Mouse (Mus musculus): ENCODE results near the gene Tnfsf12. TPM values are rescaled to one million over a fixed set of nuclear protein-coding genes. Genes with fewer than 3 reads are reported as not detected.

The Tnfsf12 gene
- total and polyA plus RNA-seq, 3 experiments: 18.4 to 32.0 (median 21.9) TPM

- 36% methylated on average over 1 of the region's 1 CpGs for WGBS
- H3K4me3 ChIP-seq: no peak overlapping the region
- TF ChIP-seq CTCF (IDR thresholded peaks at IDR 0.05): no peak
- no peak for TF ChIP-seq EP300 (IDR thresholded peaks at IDR 0.05; ENCODE audit: insufficient read depth, low read depth, low read length)
- TF ChIP-seq POLR2A (IDR thresholded peaks at IDR 0.05; ENCODE audit: insufficient read depth, low read depth, low read length): no peak
- H3K9ac ChIP-seq (ENCODE audit: low read depth, low read length): no peak overlapping the region
- H3K27ac ChIP-seq: no peak overlapping the region
- H3K36me3 ChIP-seq (ENCODE audit: control insufficient read depth, insufficient read depth, low read length): no peaks in the 10 kb centered on the region
- DNase-seq: no peak
- H3K27me3 ChIP-seq (ENCODE audit: control insufficient read depth, insufficient read depth, low read length): no peaks in the 10 kb centered on the region
- no peaks in the 10 kb centered on the region for H3K79me2 ChIP-seq (replicated peaks; ENCODE audit: control insufficient read depth, insufficient read depth, low read length)
- intact Hi-C loops (cut with DNase I): no loop called here
- H3K4me1 ChIP-seq (ENCODE audit: control insufficient read depth, insufficient read depth, low read length): peaks cover 1% of the 10 kb centered on the region; the same call in 1 of the 2 replicates
These were observed 3.9 kb upstream of the Tnfsf12 start for GRCm38 (mm10) chr11:69699595-69699994.

GRCm38 (mm10) chr11:69698574-69698973 is 2.9 kb upstream of the Tnfsf12 start:
- H3K27ac ChIP-seq: no peak overlapping the region
- no peak overlapping the region for H3K4me3 ChIP-seq
- H3K27me3 ChIP-seq (ENCODE audit: control insufficient read depth, insufficient read depth, low read length): no peaks in the 10 kb centered on the region
- 68% methylated on average over 5 of the region's 5 CpGs for WGBS
- no peak overlapping the region for H3K9ac ChIP-seq (ENCODE audit: low read depth, low read length)
- TF ChIP-seq POLR2A (IDR thresholded peaks at IDR 0.05; ENCODE audit: insufficient read depth, low read depth, low read length): no peak
- no peak for TF ChIP-seq EP300 (IDR thresholded peaks at IDR 0.05; ENCODE audit: insufficient read depth, low read depth, low read length)
- peak; percentile 35 for TF ChIP-seq CTCF (IDR thresholded peaks at IDR 0.05)
- no peak for DNase-seq
- intact Hi-C loops (cut with DNase I): no loop called here
- H3K4me1 ChIP-seq (ENCODE audit: control insufficient read depth, insufficient read depth, low read length): peaks cover 3% of the 10 kb centered on the region
- H3K79me2 ChIP-seq (replicated peaks; ENCODE audit: control insufficient read depth, insufficient read depth, low read length): no peaks in the 10 kb centered on the region
- no peaks in the 10 kb centered on the region for H3K36me3 ChIP-seq (ENCODE audit: control insufficient read depth, insufficient read depth, low read length)

GRCm38 (mm10) chr11:69697396-69697795 is 1.7 kb upstream of the Tnfsf12 start:
- no peak overlapping the region for H3K9ac ChIP-seq (ENCODE audit: low read depth, low read length)
- no peak overlapping the region for H3K4me3 ChIP-seq
- TF ChIP-seq POLR2A (IDR thresholded peaks at IDR 0.05; ENCODE audit: insufficient read depth, low read depth, low read length) (no peak), CTCF (IDR thresholded peaks at IDR 0.05) (no peak), EP300 (IDR thresholded peaks at IDR 0.05; ENCODE audit: insufficient read depth, low read depth, low read length) (no peak)
- DNase-seq: no peak
- H3K4me1 ChIP-seq (ENCODE audit: control insufficient read depth, insufficient read depth, low read length): peaks cover 7% of the 10 kb centered on the region
- 76% methylated on average over 3 of the region's 3 CpGs for WGBS
- no peaks in the 10 kb centered on the region for H3K36me3 ChIP-seq (ENCODE audit: control insufficient read depth, insufficient read depth, low read length)
- no peaks in the 10 kb centered on the region for H3K79me2 ChIP-seq (replicated peaks; ENCODE audit: control insufficient read depth, insufficient read depth, low read length)
- intact Hi-C loops (cut with DNase I): no loop called here
- H3K27me3 ChIP-seq (ENCODE audit: control insufficient read depth, insufficient read depth, low read length): no peaks in the 10 kb centered on the region
- no peak overlapping the region for H3K27ac ChIP-seq

GRCm38 (mm10) chr11:69695046-69695360 is 646 bp downstream of the Tnfsf12 start:
- Histone ChIP-seq H3K79me2 (replicated peaks; ENCODE audit: control insufficient read depth, insufficient read depth, low read length) (no peaks in the 10 kb centered on the region), H3K36me3 (ENCODE audit: control insufficient read depth, insufficient read depth, low read length) (no peaks in the 10 kb centered on the region), H3K4me3 (peak overlapping the region; percentile 72), H3K27me3 (ENCODE audit: control insufficient read depth, insufficient read depth, low read length) (no peaks in the 10 kb centered on the region), H3K27ac (peak overlapping the region; percentile 95), H3K4me1 (ENCODE audit: control insufficient read depth, insufficient read depth, low read length) (peaks cover 7% of the 10 kb centered on the region), H3K9ac (ENCODE audit: low read depth, low read length) (peak overlapping the region; percentile 88)
- 27% methylated on average over 6 of the region's 6 CpGs for WGBS
- TF ChIP-seq POLR2A (IDR thresholded peaks at IDR 0.05; ENCODE audit: insufficient read depth, low read depth, low read length) (no peak), CTCF (IDR thresholded peaks at IDR 0.05) (no peak), EP300 (IDR thresholded peaks at IDR 0.05; ENCODE audit: insufficient read depth, low read depth, low read length) (no peak)
- intact Hi-C loops (cut with DNase I): no loop called here
- no peak for DNase-seq

- 41% methylated on average over 11 of the region's 11 CpGs for WGBS
- Histone ChIP-seq H3K79me2 (replicated peaks; ENCODE audit: control insufficient read depth, insufficient read depth, low read length) (no peaks in the 10 kb centered on the region), H3K27ac (peak overlapping the region; percentile 23; the same call in 1 of the 2 replicates), H3K27me3 (ENCODE audit: control insufficient read depth, insufficient read depth, low read length) (no peaks in the 10 kb centered on the region), H3K4me3 (no peak overlapping the region), H3K4me1 (ENCODE audit: control insufficient read depth, insufficient read depth, low read length) (peaks cover 9% of the 10 kb centered on the region), H3K9ac (ENCODE audit: low read depth, low read length) (no peak overlapping the region), H3K36me3 (ENCODE audit: control insufficient read depth, insufficient read depth, low read length) (no peaks in the 10 kb centered on the region)
- TF ChIP-seq EP300 (IDR thresholded peaks at IDR 0.05; ENCODE audit: insufficient read depth, low read depth, low read length) (no peak), CTCF (IDR thresholded peaks at IDR 0.05) (no peak)
- intact Hi-C loops (cut with DNase I): no loop called here
- no peak for DNase-seq
These were observed 2.2 kb downstream of the Tnfsf12 start for GRCm38 (mm10) chr11:69693421-69693965.

- Histone ChIP-seq H3K4me1 (ENCODE audit: control insufficient read depth, insufficient read depth, low read length) (peaks cover 9% of the 10 kb centered on the region), H3K36me3 (ENCODE audit: control insufficient read depth, insufficient read depth, low read length) (no peaks in the 10 kb centered on the region), H3K4me3 (no peak overlapping the region), H3K9ac (ENCODE audit: low read depth, low read length) (no peak overlapping the region), H3K27me3 (ENCODE audit: control insufficient read depth, insufficient read depth, low read length) (no peaks in the 10 kb centered on the region), H3K79me2 (replicated peaks; ENCODE audit: control insufficient read depth, insufficient read depth, low read length) (no peaks in the 10 kb centered on the region), H3K27ac (0 out of 2 replicates have a peak overlapping the region, but pooled peaks have one; percentile 20)
- no peak for DNase-seq
- WGBS: 77% methylated on average over 6 of the region's 6 CpGs
- TF ChIP-seq POLR2A (IDR thresholded peaks at IDR 0.05; ENCODE audit: insufficient read depth, low read depth, low read length): no peak
- no peak for TF ChIP-seq CTCF (IDR thresholded peaks at IDR 0.05)
- TF ChIP-seq EP300 (IDR thresholded peaks at IDR 0.05; ENCODE audit: insufficient read depth, low read depth, low read length): no peak
- intact Hi-C loops (cut with DNase I): no loop called here
These were observed 2.8 kb downstream of the Tnfsf12 start for GRCm38 (mm10) chr11:69692863-69693262.
